Mouse (Mus musculus) liver, embryonic 11.5 days (tissue): ENCODE data around the gene Mcrip1. TPM values are rescaled to one million over a fixed set of nuclear protein-coding genes. Genes with fewer than 3 reads are reported as not detected.
A peak's percentile ranks its signal among the peaks of the same experiment; 100 is the strongest.
"Not testable (repeated sequence)": the region's sequence is repeated elsewhere in the genome, so short reads cannot be mapped to it uniquely, and the experiment has no call there.

Experiments used
- ATAC-seq: fragments of 200-750 bp; cut with Nextera tagmentation; replicated peaks from 2 replicates; pipeline ENCODE4 v1.8.0; 2017; ENCODE audit warnings: moderate number of reproducible peaks, mild to moderate bottlenecking, moderate TSS enrichment, moderate library complexity; ENCODE audit not compliant: low FRiP score
- DNase-seq: peaks from one replicate; pipeline ENCODE4 v3.0.0-alpha.2; 2017; ENCODE audit warnings: low spot score
- H3K27ac ChIP-seq: fragments of 300-500 bp; sonication (generic); 2 replicates; pipeline ENCODE4 v1.5.1; 2014; ENCODE audit warnings: mild to moderate bottlenecking, low read depth, low read length, control low read depth
- H3K27me3 ChIP-seq: fragments of 300-500 bp; sonication (generic); replicated peaks from 2 replicates; pipeline ENCODE4 v1.6.1; 2014; ENCODE audit warnings: low read length, mixed read lengths; ENCODE audit not compliant: control insufficient read depth, insufficient read depth
- H3K36me3 ChIP-seq: fragments of 300-500 bp; sonication (generic); 2 replicates; pipeline ENCODE4 v1.6.1; 2014; ENCODE audit warnings: mild to moderate bottlenecking, low read length, moderate library complexity, mixed read lengths; ENCODE audit not compliant: control insufficient read depth, insufficient read depth
- H3K4me1 ChIP-seq: fragments of 300-500 bp; sonication (generic); replicated peaks from 2 replicates; pipeline ENCODE4 v1.6.1; 2014; ENCODE audit warnings: low read length, mixed read lengths; ENCODE audit not compliant: control insufficient read depth, insufficient read depth
- H3K4me2 ChIP-seq: fragments of 300-500 bp; sonication (generic); 2 replicates; pipeline ENCODE4 v1.6.1; 2014; ENCODE audit warnings: mild to moderate bottlenecking, control low read depth, moderate library complexity
- H3K4me3 ChIP-seq: fragments of 300-500 bp; sonication (generic); 2 replicates; pipeline ENCODE4 v1.5.1; 2014; ENCODE audit warnings: low read depth, low read length, control low read depth
- H3K9ac ChIP-seq: fragments of 300-500 bp; sonication (generic); 2 replicates; pipeline ENCODE4 v1.6.1; 2014; ENCODE audit warnings: low read depth, low read length, control low read depth
- H3K9me3 ChIP-seq: fragments of 300-500 bp; sonication (generic); 2 replicates; pipeline ENCODE4 v1.6.1; 2016; ENCODE audit warnings: low read length, inconsistent platforms, mixed read lengths; ENCODE audit not compliant: control insufficient read depth
- WGBS: fragments of 180-500 bp; shearing (Covaris S2); extraction: QIAGEN DNeasy Blood & Tissue Kit; methylation state at CpG from one replicate; pipeline ENCODE4 v1.1.7; 2014; 5-methylcytosine and 5-hydroxymethylcytosine counted together
- polyA plus RNA-seq: library from polyadenylated mRNA; unstranded; fragments of >200 nt; fragmentation: Nextera tagmentation; extraction: Ambion mirVana; gene quantifications from 2 replicates; pipeline ENCODE4 v1.2.1, GENCODE M21; 2014

Gene Mcrip1
- polyA plus RNA-seq, 1 experiment from 2014 or later, result 123 TPM

DNA sequence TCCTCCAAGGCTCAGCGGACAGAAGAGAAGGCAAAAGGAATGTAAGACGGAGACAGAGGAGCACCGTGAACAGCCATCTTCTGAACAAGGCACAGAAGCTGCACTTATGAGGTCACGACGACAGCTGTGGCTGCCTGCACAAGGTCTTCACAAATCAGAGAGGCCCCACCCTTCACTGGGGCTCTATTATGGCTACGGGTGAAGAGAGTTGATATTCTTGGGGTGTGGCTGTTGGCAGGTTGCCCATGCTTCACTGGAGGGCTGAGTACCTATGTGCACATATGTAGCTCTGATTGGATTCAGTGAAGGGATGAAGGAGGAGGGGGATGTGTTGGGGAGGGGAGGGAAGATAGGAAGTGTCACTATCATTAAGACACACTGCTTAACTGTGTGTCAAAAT, 31.0 kb downstream of the Mcrip1 start:
- ATAC-seq (no peak), DNase-seq (no peak)
- 63% methylated on average over 6 of the region's 6 CpGs for WGBS
- Histone ChIP-seq H3K9ac (no peak overlapping the region), H3K9me3 (no peaks in the 10 kb centered on the region), H3K4me2 (no peak overlapping the region), H3K27ac (peak overlapping the region; percentile 26; the same call in 1 of the 2 replicates), H3K36me3 (no peaks in the 10 kb centered on the region), H3K27me3 (no peaks in the 10 kb centered on the region), H3K4me3 (no peak overlapping the region), H3K4me1 (peaks cover 16% of the 10 kb centered on the region)

DNA sequence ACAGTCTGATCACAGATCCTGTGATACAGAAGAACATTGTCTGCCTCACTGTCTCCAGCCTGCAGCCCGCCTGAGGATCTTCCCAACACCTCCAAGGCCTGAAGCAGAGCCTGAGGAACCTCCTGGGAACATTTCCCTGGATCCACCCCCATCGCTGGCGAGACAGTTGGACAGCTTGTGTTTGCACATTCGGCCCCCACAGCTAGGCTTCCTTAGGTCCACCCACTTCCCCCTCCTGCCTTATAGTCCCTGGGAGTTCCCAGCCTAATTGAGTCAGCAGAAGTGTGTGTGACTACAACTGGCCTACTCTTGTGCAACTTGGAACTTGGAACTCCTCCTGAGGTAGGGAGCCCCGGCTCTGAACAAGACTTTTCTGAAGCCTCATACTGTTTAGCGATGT, 31.5 kb downstream of the Mcrip1 start:
- WGBS, result 55% methylated on average over 6 of the region's 6 CpGs
- H3K27me3 ChIP-seq, result no peaks in the 10 kb centered on the region
- no peak for DNase-seq
- peaks cover 16% of the 10 kb centered on the region for H3K4me1 ChIP-seq
- no peaks in the 10 kb centered on the region for H3K9me3 ChIP-seq
- H3K27ac ChIP-seq, result peak overlapping the region; percentile 26; the same call in 1 of the 2 replicates
- H3K4me3 ChIP-seq, result no peak overlapping the region
- no peak for ATAC-seq
- no peak overlapping the region for H3K9ac ChIP-seq
- H3K36me3 ChIP-seq, result no peaks in the 10 kb centered on the region
- no peak overlapping the region for H3K4me2 ChIP-seq

DNA sequence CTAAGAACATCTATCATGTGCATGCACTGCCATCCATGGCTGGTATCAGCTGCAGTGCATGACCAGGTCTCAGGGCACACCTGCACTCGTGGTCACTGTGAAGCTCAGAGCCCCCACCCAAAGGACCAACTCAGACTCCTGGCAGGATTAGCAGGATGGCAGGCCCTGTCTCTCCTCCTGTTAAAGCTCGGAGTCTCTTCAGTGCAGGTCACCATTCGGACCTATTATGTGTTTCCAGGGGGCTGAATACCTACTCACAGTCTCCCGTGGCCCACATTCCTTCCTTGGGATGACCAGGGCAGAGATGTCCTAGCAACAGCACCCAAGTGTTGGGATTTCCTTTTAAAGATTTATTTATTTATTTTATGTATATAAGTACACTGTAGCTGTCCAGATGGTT, 32.4 kb downstream of the Mcrip1 start:
- no peak for DNase-seq
- H3K9ac ChIP-seq, result no peak overlapping the region
- no peak overlapping the region for H3K27ac ChIP-seq
- H3K27me3 ChIP-seq, result no peaks in the 10 kb centered on the region
- H3K4me3 ChIP-seq, result no peak overlapping the region
- 77% methylated on average over 4 of the region's 4 CpGs for WGBS
- H3K4me2 ChIP-seq, result no peak overlapping the region
- ATAC-seq, result no peak
- no peaks in the 10 kb centered on the region for H3K36me3 ChIP-seq
- no peaks in the 10 kb centered on the region for H3K9me3 ChIP-seq
- H3K4me1 ChIP-seq, result peaks cover 16% of the 10 kb centered on the region

DNA sequence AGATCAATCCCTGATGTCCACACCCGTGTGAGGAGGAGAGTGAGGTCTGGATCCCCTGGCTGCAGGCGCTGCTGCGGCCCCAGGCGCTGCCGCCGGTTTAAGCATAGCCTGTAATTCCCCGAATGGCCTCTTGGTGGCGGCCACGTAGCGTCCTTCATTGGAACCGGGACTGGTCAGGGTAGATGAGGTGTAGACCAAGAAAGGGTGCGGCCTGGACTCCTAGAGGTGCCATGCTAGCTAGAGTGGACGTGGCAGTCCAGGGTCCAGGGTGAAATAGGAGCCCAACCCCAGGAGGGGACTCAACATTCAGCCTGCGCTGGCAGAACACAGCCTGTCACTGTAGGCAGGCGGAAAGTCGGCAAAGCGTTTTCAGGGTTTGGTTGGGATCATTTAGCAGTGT, 33.9 kb downstream of the Mcrip1 start:
- 18% methylated on average over 17 of the region's 17 CpGs for WGBS
- Histone ChIP-seq H3K9me3 (no peaks in the 10 kb centered on the region), H3K9ac (no peak overlapping the region), H3K4me3 (no peak overlapping the region), H3K27me3 (no peaks in the 10 kb centered on the region), H3K4me1 (peaks cover 15% of the 10 kb centered on the region), H3K36me3 (no peaks in the 10 kb centered on the region), H3K27ac (no peak overlapping the region), H3K4me2 (no peak overlapping the region)
- DNase-seq (peak; percentile 80), ATAC-seq (peak; percentile 53)

DNA sequence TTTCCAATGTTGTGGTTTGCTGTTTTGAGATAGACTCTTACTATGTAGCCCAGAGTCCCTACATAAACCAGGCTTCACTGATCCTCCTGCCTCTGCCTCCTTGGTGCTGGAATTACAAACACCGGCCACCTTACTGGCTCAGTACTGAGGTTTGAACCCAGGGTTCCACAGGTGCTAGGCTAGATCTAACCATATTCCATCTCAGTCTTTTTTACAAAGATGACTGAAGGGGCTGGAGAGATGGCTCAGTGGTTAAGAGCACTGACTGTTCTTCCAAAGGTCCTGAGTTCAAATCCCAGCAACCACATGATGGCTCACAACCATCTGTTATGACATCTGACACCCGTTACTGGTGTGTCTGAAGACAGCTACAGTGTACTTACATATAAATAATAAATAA, 35.3 kb downstream of the Mcrip1 start:
- H3K9ac ChIP-seq, DNase-seq, H3K9me3 ChIP-seq, H3K27me3 ChIP-seq, H3K4me3 ChIP-seq, ATAC-seq, H3K27ac ChIP-seq, H3K4me2 ChIP-seq, H3K36me3 ChIP-seq: not testable (repeated sequence)
- H3K4me1 ChIP-seq, result peaks cover 23% of the 10 kb centered on the region
- WGBS, result 91% methylated on average over 2 of the region's 2 CpGs

DNA sequence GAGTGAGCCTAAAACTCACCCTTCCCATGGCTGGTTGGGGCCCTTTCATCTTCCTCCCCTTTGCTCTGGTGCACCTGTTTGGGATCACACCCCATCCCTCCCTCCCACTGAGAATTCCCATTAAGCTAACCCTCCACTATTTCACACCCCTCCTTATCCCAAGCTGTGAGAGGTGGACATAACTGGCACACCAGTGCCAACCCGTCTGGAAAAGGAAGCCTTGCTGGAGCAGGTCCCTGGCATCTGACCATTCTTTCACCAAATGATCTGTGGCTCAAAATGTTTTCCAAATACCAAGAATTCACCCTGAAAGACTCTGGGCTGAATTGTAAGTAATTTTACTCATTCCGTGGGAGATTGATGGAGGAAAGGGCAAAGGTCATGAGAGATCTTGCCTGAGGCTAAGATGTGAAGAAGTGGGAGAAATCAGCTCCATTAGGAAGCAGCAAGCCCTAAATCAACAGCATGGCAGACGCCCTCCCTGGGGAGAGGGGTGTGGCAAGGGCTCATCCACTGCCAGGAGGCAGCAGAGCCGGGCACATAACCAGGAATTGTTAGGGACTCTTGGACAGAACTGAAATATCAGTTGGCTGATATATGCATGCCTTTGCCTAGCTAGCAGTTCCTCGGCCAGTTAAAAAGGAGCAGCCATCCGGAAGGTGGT, 36.6 kb downstream of the Mcrip1 start:
- no peak for ATAC-seq
- H3K27ac ChIP-seq, result no peak overlapping the region
- H3K9ac ChIP-seq, result no peak overlapping the region
- no peak overlapping the region for H3K4me2 ChIP-seq
- no peaks in the 10 kb centered on the region for H3K9me3 ChIP-seq
- no peak for DNase-seq
- H3K36me3 ChIP-seq, result no peaks in the 10 kb centered on the region
- peaks cover 13% of the 10 kb centered on the region for H3K4me1 ChIP-seq
- H3K4me3 ChIP-seq, result no peak overlapping the region
- no peaks in the 10 kb centered on the region for H3K27me3 ChIP-seq
- WGBS, result 60% methylated on average over 6 of the region's 6 CpGs

DNA sequence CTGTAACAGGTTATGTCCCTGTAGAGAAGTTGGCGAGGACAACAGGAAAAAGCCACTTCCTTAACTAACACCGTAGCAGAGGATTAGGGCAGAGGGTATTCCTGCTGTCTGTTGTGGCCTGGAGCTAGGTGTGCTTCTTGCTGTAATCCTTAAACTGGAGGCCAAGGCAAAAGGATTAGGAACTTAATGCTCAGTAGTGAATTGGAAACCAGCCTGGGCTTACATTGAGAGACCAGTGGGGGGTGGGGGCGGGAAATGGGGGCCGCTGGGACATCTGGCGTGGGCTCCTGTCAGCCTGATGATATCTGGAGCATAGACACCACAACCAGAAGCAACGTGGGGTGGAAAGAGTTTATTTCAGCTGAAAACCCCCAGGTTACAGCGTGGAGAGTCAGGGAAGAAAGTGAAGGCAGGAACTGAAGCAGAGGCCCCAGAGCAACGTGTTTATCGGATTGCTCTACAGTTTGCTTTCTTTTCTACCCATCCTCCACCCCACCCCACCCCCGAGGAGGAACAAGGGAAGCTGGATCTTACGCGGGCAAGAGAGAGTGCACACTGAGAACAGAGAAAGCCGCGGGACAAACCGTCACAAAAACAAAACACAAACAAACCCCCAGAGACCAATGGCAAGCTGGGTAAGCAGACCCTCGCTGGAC, 39.0 kb downstream of the Mcrip1 start:
- peak; percentile 53 for DNase-seq
- no peaks in the 10 kb centered on the region for H3K36me3 ChIP-seq
- no peaks in the 10 kb centered on the region for H3K9me3 ChIP-seq
- H3K9ac ChIP-seq, result peak overlapping the region; percentile 74
- peaks cover 20% of the 10 kb centered on the region for H3K4me1 ChIP-seq
- peak overlapping the region; percentile 39 for H3K4me3 ChIP-seq
- H3K27ac ChIP-seq, result peak overlapping the region; percentile 89
- WGBS, result 5% methylated on average over 16 of the region's 16 CpGs
- H3K27me3 ChIP-seq, result no peaks in the 10 kb centered on the region
- H3K4me2 ChIP-seq, result peak overlapping the region; percentile 72
- ATAC-seq, result peak; percentile 82

DNA sequence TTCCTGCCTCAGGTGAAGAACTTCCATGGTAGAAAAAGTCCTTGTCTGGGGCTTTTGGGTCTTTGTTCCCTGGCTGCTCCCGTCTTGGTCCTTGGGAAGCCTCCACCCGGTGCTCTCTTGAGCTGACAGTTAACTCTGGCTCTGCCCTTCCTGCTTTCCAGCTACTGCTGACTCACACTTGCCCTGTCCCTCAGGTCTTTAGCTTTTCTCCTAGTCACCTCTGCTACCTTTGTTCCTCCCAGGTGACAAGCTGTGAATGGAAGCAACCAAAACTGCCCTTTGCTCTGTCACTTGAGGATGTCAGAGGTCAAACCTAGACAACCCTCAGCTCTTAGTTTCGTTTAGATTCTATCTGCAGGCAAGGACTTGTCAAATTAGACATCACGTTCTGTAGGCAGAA, 39.6 kb downstream of the Mcrip1 start:
- peak overlapping the region; percentile 74 for H3K9ac ChIP-seq
- H3K9me3 ChIP-seq, result no peaks in the 10 kb centered on the region
- ATAC-seq (0 out of 2 replicates have a peak, but pooled peaks have one; percentile 30), DNase-seq (peak; percentile 39)
- peaks cover 20% of the 10 kb centered on the region for H3K4me1 ChIP-seq
- H3K4me3 ChIP-seq, result peak overlapping the region; percentile 39; the same call in 1 of the 2 replicates
- WGBS, result 31% methylated on average over 4 of the region's 4 CpGs
- H3K36me3 ChIP-seq, result no peaks in the 10 kb centered on the region
- no peaks in the 10 kb centered on the region for H3K27me3 ChIP-seq
- peak overlapping the region; percentile 89 for H3K27ac ChIP-seq
- H3K4me2 ChIP-seq, result peak overlapping the region; percentile 72
